Mouse (Mus musculus): ENCODE measurements around the gene Poc5. TPM values are rescaled to one million over a fixed set of nuclear protein-coding genes. Genes with fewer than 3 reads are reported as not detected.

The Poc5 gene
- polyA plus RNA-seq, 1 experiment from 2014 or later, result 25.8 TPM

DNA sequence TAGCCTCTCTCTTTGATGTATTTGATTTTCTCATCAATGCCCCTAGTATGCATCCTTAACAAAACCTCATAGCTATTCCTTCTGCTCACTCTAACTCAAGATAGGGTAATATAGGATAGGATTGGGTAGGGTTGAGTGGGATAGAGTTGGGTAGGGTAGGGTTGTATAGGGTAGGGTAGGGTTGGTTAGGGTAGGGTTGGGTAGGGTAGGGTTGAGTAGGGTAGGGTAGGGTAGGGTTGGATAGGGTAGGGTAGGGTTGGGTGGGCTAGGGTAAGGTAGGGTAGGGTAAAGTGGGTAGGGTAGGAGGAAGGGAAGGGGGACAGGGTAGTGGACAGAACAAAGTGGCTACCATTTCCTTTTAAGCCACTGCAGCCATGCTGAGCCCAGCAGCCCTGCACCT lies 33.1 kb downstream of the Poc5 start:
- no peak overlapping the region for H3K27ac ChIP-seq (ENCODE audit: low read depth, low read length)
- no peak overlapping the region for H3K4me3 ChIP-seq (ENCODE audit: low read depth, low read length)
- H3K4me2 ChIP-seq (ENCODE audit: low read depth, low read length), result no peak overlapping the region
- H3K9me3 ChIP-seq (ENCODE audit: control insufficient read depth, low read length), result no peaks in the 10 kb centered on the region
- no peak overlapping the region for H3K9ac ChIP-seq (replicated peaks; ENCODE audit: low read depth, low read length)
- no peak for ATAC-seq (ENCODE audit: low read depth)
- H3K4me1 ChIP-seq (ENCODE audit: control insufficient read depth, insufficient read depth, low read length), result no peaks in the 10 kb centered on the region
- H3K36me3 ChIP-seq (ENCODE audit: control insufficient read depth, insufficient read depth, low read length), result peaks cover 4% of the 10 kb centered on the region; the same call in 1 of the 2 replicates
- no peaks in the 10 kb centered on the region for H3K27me3 ChIP-seq (ENCODE audit: control insufficient read depth, insufficient read depth, low read length)

DNA sequence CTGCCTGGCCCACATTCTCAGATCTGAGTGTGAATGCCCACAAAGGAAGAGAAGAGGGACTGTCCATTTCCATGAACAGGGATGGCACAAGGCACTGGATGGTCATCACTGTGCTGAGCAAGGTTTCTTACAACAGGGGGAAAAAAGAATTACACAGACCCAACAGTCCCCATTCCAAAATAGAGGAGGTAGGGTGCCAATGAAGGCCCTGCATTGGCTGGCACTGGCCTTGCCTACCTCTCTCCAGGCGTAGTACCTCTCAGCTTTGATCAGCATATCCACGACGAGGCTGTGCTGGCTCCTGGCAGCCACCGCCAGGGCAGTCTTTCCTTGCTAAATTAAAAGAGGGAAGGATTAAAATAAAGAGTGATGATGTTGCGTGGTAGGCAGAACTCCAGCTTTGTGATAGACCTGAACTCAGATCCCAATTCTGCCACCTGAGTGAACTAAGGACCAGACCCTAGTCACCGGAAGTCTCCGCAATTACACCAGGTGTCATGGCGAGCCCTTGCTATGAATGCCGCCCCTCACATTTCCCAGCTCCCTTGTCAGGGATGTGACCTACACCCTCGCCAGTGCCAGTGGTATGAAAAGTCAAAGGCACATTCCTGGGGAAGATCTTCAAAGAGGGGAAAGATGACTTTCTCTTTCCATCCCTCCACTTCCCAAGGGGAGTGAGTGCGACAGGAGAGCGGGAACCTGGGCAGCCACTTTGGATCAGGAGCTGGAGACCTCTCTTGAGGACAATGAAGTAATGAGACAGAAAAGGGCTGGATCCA lies 36.6 kb downstream of the Poc5 start:
- Histone ChIP-seq H3K27me3 (ENCODE audit: control insufficient read depth, insufficient read depth, low read length) (no peaks in the 10 kb centered on the region), H3K4me2 (ENCODE audit: low read depth, low read length) (no peak overlapping the region), H3K4me3 (ENCODE audit: low read depth, low read length) (no peak overlapping the region), H3K9me3 (ENCODE audit: control insufficient read depth, low read length) (no peaks in the 10 kb centered on the region), H3K4me1 (ENCODE audit: control insufficient read depth, insufficient read depth, low read length) (no peaks in the 10 kb centered on the region), H3K36me3 (ENCODE audit: control insufficient read depth, insufficient read depth, low read length) (no peaks in the 10 kb centered on the region), H3K27ac (ENCODE audit: low read depth, low read length) (no peak overlapping the region), H3K9ac (replicated peaks; ENCODE audit: low read depth, low read length) (no peak overlapping the region)
- 91% methylated on average over 12 of the region's 12 CpGs for WGBS
- ATAC-seq (ENCODE audit: low read depth), result no peak

DNA sequence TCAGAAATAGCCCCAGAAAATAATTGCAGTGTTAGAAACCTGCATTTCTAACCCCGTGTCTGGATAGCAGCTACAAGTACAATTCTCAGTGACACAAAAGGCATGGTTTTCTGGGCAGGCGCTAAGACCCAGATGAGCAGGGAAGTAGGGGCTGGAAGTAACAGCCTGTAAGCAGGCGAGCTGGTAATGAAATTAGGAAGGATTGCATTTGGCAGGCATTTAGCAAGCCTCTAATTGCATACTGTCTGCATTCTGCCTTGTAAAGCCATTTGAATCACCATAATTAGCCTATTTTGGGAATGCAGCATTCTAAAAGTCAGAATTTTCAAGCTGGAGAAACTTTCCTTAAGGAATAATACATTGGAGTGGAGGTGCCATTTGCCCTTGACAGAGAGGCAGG lies 38.0 kb downstream of the Poc5 start:
- Histone ChIP-seq H3K4me3 (ENCODE audit: low read depth, low read length) (no peak overlapping the region), H3K4me2 (ENCODE audit: low read depth, low read length) (no peak overlapping the region), H3K27me3 (ENCODE audit: control insufficient read depth, insufficient read depth, low read length) (no peaks in the 10 kb centered on the region), H3K36me3 (ENCODE audit: control insufficient read depth, insufficient read depth, low read length) (no peaks in the 10 kb centered on the region), H3K27ac (ENCODE audit: low read depth, low read length) (no peak overlapping the region), H3K9ac (replicated peaks; ENCODE audit: low read depth, low read length) (no peak overlapping the region), H3K9me3 (ENCODE audit: control insufficient read depth, low read length) (no peaks in the 10 kb centered on the region), H3K4me1 (ENCODE audit: control insufficient read depth, insufficient read depth, low read length) (no peaks in the 10 kb centered on the region)
- WGBS, result 47% methylated on average over 3 of the region's 3 CpGs
- ATAC-seq (ENCODE audit: low read depth), result peak; percentile 38; the same call in 1 of the 2 replicates

DNA sequence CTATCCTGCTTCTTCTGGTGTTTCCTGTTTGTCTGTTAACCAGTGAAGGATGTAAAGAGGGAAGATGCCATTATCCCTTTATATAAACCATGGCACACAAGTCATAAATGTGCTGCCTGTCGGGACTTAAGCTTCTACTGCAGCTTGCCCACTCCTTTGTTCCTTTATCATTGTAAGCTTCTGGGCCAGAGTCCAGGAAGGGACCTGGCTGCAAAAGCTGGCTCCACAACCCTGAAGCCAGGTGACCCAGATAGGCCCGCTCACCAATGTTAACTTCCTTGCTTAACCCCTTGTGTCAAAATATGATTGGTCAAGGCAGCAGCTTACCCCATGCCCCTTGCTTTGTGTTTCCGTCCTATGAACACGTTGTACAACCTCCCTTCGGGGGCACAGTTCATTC lies 40.4 kb downstream of the Poc5 start:
- no peaks in the 10 kb centered on the region for H3K4me1 ChIP-seq (ENCODE audit: control insufficient read depth, insufficient read depth, low read length)
- 77% methylated on average over 5 of the region's 5 CpGs for WGBS
- no peaks in the 10 kb centered on the region for H3K9me3 ChIP-seq (ENCODE audit: control insufficient read depth, low read length)
- no peak overlapping the region for H3K27ac ChIP-seq (ENCODE audit: low read depth, low read length)
- no peak overlapping the region for H3K4me2 ChIP-seq (ENCODE audit: low read depth, low read length)
- ATAC-seq (ENCODE audit: low read depth), result no peak
- H3K27me3 ChIP-seq (ENCODE audit: control insufficient read depth, insufficient read depth, low read length), result no peaks in the 10 kb centered on the region
- no peak overlapping the region for H3K4me3 ChIP-seq (ENCODE audit: low read depth, low read length)
- no peak overlapping the region for H3K9ac ChIP-seq (replicated peaks; ENCODE audit: low read depth, low read length)
- no peaks in the 10 kb centered on the region for H3K36me3 ChIP-seq (ENCODE audit: control insufficient read depth, insufficient read depth, low read length)

DNA sequence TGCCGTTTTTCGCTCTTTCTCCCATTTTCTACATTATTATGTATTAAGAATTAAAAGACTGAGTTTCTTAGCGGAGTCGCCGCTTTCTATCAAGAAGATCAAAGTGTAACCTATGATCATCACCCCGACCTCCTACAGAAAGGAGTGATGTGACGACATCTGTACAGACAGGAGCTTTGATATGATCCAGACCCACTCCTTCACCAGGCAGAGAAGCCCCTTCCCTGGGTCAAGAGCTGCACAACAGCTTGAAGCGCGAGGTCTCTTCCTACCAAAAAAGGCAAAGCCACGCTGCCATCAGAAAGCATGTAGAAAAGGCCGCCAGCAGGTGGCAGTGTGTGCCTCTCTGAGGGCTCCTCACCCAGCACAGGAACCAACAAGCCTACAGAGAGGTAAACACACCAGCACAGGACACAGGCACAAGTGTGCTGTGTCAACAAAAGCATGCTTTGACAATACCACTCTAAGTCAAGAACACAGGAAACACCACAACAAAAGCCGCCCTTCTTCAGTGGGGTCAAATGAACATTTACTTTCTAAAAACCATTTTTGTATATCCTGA lies 43.6 kb downstream of the Poc5 start:
- Histone ChIP-seq H3K9me3 (ENCODE audit: control insufficient read depth, low read length) (no peaks in the 10 kb centered on the region), H3K27me3 (ENCODE audit: control insufficient read depth, insufficient read depth, low read length) (no peaks in the 10 kb centered on the region), H3K4me2 (ENCODE audit: low read depth, low read length) (no peak overlapping the region), H3K36me3 (ENCODE audit: control insufficient read depth, insufficient read depth, low read length) (no peaks in the 10 kb centered on the region), H3K9ac (replicated peaks; ENCODE audit: low read depth, low read length) (no peak overlapping the region), H3K4me3 (ENCODE audit: low read depth, low read length) (no peak overlapping the region), H3K4me1 (ENCODE audit: control insufficient read depth, insufficient read depth, low read length) (no peaks in the 10 kb centered on the region), H3K27ac (ENCODE audit: low read depth, low read length) (no peak overlapping the region)
- peak; percentile 84 for ATAC-seq (ENCODE audit: low read depth)
- WGBS, result 42% methylated on average over 12 of the region's 12 CpGs

DNA sequence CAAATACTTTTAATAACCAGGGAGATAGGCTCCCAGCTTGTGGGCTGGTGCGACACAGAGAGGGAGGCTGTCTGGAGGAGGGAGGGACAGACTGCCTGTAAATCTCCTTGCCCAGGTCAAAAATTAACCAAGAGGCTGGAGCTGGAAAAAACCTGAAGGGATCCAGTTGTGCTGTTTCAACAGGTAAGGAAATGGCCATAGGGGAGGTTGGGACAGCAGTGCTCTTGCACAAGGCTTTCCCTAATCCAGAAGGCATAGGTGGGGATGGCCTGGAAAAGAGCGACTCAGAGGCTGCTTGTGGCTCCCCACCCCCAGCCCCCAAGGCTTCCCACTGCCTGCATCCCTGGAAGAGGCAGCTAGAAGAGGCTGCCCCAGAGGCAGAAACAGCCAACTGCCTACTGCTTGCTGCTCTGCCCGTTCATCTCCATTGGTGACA lies 44.3 kb downstream of the Poc5 start:
- H3K27me3 ChIP-seq (ENCODE audit: control insufficient read depth, insufficient read depth, low read length), result no peaks in the 10 kb centered on the region
- H3K4me1 ChIP-seq (ENCODE audit: control insufficient read depth, insufficient read depth, low read length), result no peaks in the 10 kb centered on the region
- no peak overlapping the region for H3K27ac ChIP-seq (ENCODE audit: low read depth, low read length)
- H3K36me3 ChIP-seq (ENCODE audit: control insufficient read depth, insufficient read depth, low read length), result no peaks in the 10 kb centered on the region
- ATAC-seq (ENCODE audit: low read depth), result no peak
- no peak overlapping the region for H3K4me2 ChIP-seq (ENCODE audit: low read depth, low read length)
- WGBS, result 57% methylated on average over 3 of the region's 3 CpGs
- no peak overlapping the region for H3K9ac ChIP-seq (replicated peaks; ENCODE audit: low read depth, low read length)
- H3K9me3 ChIP-seq (ENCODE audit: control insufficient read depth, low read length), result no peaks in the 10 kb centered on the region
- H3K4me3 ChIP-seq (ENCODE audit: low read depth, low read length), result no peak overlapping the region

DNA sequence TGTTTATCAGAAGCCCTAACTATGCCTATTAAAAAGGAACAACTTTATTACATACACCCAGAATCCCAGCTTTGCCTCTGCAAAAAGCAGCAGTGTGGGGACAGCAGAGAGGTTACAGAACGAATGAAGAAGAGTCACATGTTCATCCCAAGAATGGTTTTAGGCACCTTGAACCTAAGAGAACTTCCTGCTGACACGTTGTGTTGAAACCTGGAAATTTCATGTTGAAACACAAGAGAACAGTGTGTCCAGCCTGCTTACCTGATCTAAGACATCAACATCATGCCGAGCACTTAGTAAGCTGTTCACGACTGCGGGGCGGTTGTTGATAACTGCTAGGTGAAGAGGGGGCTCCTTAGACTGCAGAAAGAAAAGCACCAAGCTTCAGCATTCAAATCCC lies 44.9 kb downstream of the Poc5 start:
- Histone ChIP-seq H3K4me2 (ENCODE audit: low read depth, low read length) (no peak overlapping the region), H3K9ac (replicated peaks; ENCODE audit: low read depth, low read length) (no peak overlapping the region), H3K9me3 (ENCODE audit: control insufficient read depth, low read length) (no peaks in the 10 kb centered on the region), H3K27ac (ENCODE audit: low read depth, low read length) (no peak overlapping the region), H3K4me3 (ENCODE audit: low read depth, low read length) (no peak overlapping the region), H3K27me3 (ENCODE audit: control insufficient read depth, insufficient read depth, low read length) (no peaks in the 10 kb centered on the region), H3K36me3 (ENCODE audit: control insufficient read depth, insufficient read depth, low read length) (no peaks in the 10 kb centered on the region), H3K4me1 (ENCODE audit: control insufficient read depth, insufficient read depth, low read length) (no peaks in the 10 kb centered on the region)
- ATAC-seq (ENCODE audit: low read depth), result no peak
- 90% methylated on average over 6 of the region's 6 CpGs for WGBS

DNA sequence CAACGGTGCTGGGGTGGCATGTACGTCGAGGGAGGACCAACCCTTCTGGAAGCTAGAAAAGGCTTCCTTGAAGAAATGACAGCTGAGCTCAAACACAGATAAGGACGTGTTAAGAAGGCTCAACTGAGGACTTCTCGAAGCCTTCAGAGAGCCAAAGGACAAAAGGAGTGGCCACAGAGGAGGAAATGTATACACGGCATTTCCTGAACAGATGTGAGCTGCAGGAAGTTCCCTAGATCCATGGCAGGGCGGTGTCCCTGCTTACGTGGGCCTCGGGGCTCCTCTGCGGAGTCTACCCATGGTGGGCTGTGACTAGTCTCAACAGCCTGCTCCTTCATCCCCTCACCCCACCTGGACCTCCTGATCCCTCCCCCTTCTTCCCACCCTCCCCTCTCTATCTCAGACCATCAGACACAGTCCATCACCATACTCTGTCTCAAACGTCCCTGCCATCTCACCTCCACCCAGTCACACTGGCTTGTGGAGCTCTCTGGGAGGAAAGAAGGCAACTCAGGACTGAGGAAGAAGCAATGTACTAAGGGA lies 45.6 kb downstream of the Poc5 start:
- no peak for ATAC-seq (ENCODE audit: low read depth)
- H3K4me3 ChIP-seq (ENCODE audit: low read depth, low read length), result no peak overlapping the region
- H3K9me3 ChIP-seq (ENCODE audit: control insufficient read depth, low read length), result no peaks in the 10 kb centered on the region
- no peak overlapping the region for H3K27ac ChIP-seq (ENCODE audit: low read depth, low read length)
- no peaks in the 10 kb centered on the region for H3K4me1 ChIP-seq (ENCODE audit: control insufficient read depth, insufficient read depth, low read length)
- no peak overlapping the region for H3K9ac ChIP-seq (replicated peaks; ENCODE audit: low read depth, low read length)
- H3K36me3 ChIP-seq (ENCODE audit: control insufficient read depth, insufficient read depth, low read length), result no peaks in the 10 kb centered on the region
- WGBS, result 82% methylated on average over 11 of the region's 11 CpGs
- no peak overlapping the region for H3K4me2 ChIP-seq (ENCODE audit: low read depth, low read length)
- H3K27me3 ChIP-seq (ENCODE audit: control insufficient read depth, insufficient read depth, low read length), result no peaks in the 10 kb centered on the region

DNA sequence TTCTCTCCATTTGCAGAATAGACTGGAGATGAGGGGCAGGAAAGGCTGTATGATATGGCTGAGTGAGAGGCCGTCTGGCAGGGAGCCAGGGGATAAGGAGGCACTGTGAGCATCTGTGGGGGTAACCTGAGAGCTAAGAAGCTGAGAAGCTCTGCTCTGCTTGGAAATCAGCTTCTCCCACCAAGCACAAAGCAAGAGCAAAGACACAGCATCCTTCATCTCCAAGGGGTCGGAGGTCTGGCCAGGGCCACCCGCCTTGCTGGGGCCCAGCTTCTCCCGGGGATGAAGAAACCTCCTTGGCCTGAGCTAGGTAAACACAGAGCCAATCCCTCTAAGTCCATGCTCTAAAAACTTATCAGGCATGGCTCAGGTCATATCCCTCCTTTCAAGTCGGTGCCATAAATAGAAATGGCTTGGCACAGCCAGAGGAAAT lies 46.8 kb downstream of the Poc5 start:
- Histone ChIP-seq H3K9ac (replicated peaks; ENCODE audit: low read depth, low read length) (no peak overlapping the region), H3K4me1 (ENCODE audit: control insufficient read depth, insufficient read depth, low read length) (no peaks in the 10 kb centered on the region), H3K9me3 (ENCODE audit: control insufficient read depth, low read length) (no peaks in the 10 kb centered on the region), H3K4me3 (ENCODE audit: low read depth, low read length) (no peak overlapping the region), H3K27me3 (ENCODE audit: control insufficient read depth, insufficient read depth, low read length) (no peaks in the 10 kb centered on the region), H3K27ac (ENCODE audit: low read depth, low read length) (no peak overlapping the region), H3K36me3 (ENCODE audit: control insufficient read depth, insufficient read depth, low read length) (no peaks in the 10 kb centered on the region), H3K4me2 (ENCODE audit: low read depth, low read length) (no peak overlapping the region)
- WGBS, result 72% methylated on average over 5 of the region's 5 CpGs
- no peak for ATAC-seq (ENCODE audit: low read depth)
